Mouse (Mus musculus): ENCODE results near the gene Olfr24. TPM values are rescaled to one million over a fixed set of nuclear protein-coding genes. Genes with fewer than 3 reads are reported as not detected.
"Not testable (repeated sequence)": the region's sequence is repeated elsewhere in the genome, so short reads cannot be mapped to it uniquely, and the experiment has no call there.

Olfr24 gene
- polyA plus RNA-seq (2015; fragmentation: Nextera tagmentation; extraction: Ambion mirVana), result not detected in 2 replicates

GRCm38 (mm10) chr9:18763896-18764295 lies at the start of gene Olfr24:
Gene Olfr24, minus strand, starts transcription at chr9:18763996.
- H3K27ac ChIP-seq (ENCODE audit: low read depth, low read length), result no peak within 1 kb of the TSS
- H3K4me3 ChIP-seq (ENCODE audit: low read length), result no peak within 1 kb of the TSS
- H3K4me1 ChIP-seq (ENCODE audit: control insufficient read depth, insufficient read depth, low read depth, low read length), result no peaks in the 10 kb centered on the region
- no peak for ATAC-seq
- H3K36me3 ChIP-seq (ENCODE audit: control insufficient read depth, insufficient read depth, low read length), result no peaks in the 10 kb centered on the region
- no peak within 1 kb of the TSS for H3K4me2 ChIP-seq (ENCODE audit: low read length)
- no peak within 1 kb of the TSS for H3K9ac ChIP-seq (ENCODE audit: low read depth, low read length)
- H3K9me3 ChIP-seq (ENCODE audit: control insufficient read depth, low read length), result no peaks in the 10 kb centered on the region
- no peaks in the 10 kb centered on the region for H3K27me3 ChIP-seq (replicated peaks; ENCODE audit: control insufficient read depth, insufficient read depth, low read length)

- no peak overlapping the region for H3K4me2 ChIP-seq (ENCODE audit: low read length)
- 60% methylated on average over 7 of the region's 7 CpGs for WGBS
- ATAC-seq, result no peak
- H3K27ac ChIP-seq (ENCODE audit: low read depth, low read length), result no peak overlapping the region
- H3K4me3 ChIP-seq (ENCODE audit: low read length), result no peak overlapping the region
- H3K4me1 ChIP-seq (ENCODE audit: control insufficient read depth, insufficient read depth, low read depth, low read length), result no peaks in the 10 kb centered on the region
- H3K27me3 ChIP-seq (replicated peaks; ENCODE audit: control insufficient read depth, insufficient read depth, low read length), result no peaks in the 10 kb centered on the region
- no peaks in the 10 kb centered on the region for H3K36me3 ChIP-seq (ENCODE audit: control insufficient read depth, insufficient read depth, low read length)
- H3K9me3 ChIP-seq (ENCODE audit: control insufficient read depth, low read length), result no peaks in the 10 kb centered on the region
- no peak overlapping the region for H3K9ac ChIP-seq (ENCODE audit: low read depth, low read length)
Measured at GRCm38 (mm10) chr9:18785316-18785715, 21.5 kb upstream of the Olfr24 start.

- Histone ChIP-seq H3K4me1 (ENCODE audit: control insufficient read depth, insufficient read depth, low read depth, low read length) (no peaks in the 10 kb centered on the region), H3K27me3 (replicated peaks; ENCODE audit: control insufficient read depth, insufficient read depth, low read length) (no peaks in the 10 kb centered on the region), H3K9ac (ENCODE audit: low read depth, low read length) (no peak overlapping the region), H3K27ac (ENCODE audit: low read depth, low read length) (no peak overlapping the region), H3K9me3 (ENCODE audit: control insufficient read depth, low read length) (no peaks in the 10 kb centered on the region), H3K36me3 (ENCODE audit: control insufficient read depth, insufficient read depth, low read length) (no peaks in the 10 kb centered on the region), H3K4me3 (ENCODE audit: low read length) (no peak overlapping the region), H3K4me2 (ENCODE audit: low read length) (peak overlapping the region; percentile 32)
- WGBS, result 56% methylated on average over 24 of the region's 24 CpGs
- ATAC-seq, result peak; percentile 86
Measured at GRCm38 (mm10) chr9:18779476-18779875, 15.7 kb upstream of the Olfr24 start.

GRCm38 (mm10) chr9:18778981-18779380 lies 15.2 kb upstream of the Olfr24 start:
- ATAC-seq, result peak; percentile 17; the same call in 1 of the 2 replicates
- WGBS, result 47% methylated on average over 1 of the region's 1 CpGs
- Histone ChIP-seq H3K4me1 (ENCODE audit: control insufficient read depth, insufficient read depth, low read depth, low read length) (no peaks in the 10 kb centered on the region), H3K4me3 (ENCODE audit: low read length) (no peak overlapping the region), H3K9ac (ENCODE audit: low read depth, low read length) (no peak overlapping the region), H3K9me3 (ENCODE audit: control insufficient read depth, low read length) (no peaks in the 10 kb centered on the region), H3K27me3 (replicated peaks; ENCODE audit: control insufficient read depth, insufficient read depth, low read length) (no peaks in the 10 kb centered on the region), H3K36me3 (ENCODE audit: control insufficient read depth, insufficient read depth, low read length) (no peaks in the 10 kb centered on the region), H3K27ac (ENCODE audit: low read depth, low read length) (no peak overlapping the region), H3K4me2 (ENCODE audit: low read length) (peak overlapping the region; percentile 32)

- no peak overlapping the region for H3K4me3 ChIP-seq (ENCODE audit: low read length)
- no peaks in the 10 kb centered on the region for H3K4me1 ChIP-seq (ENCODE audit: control insufficient read depth, insufficient read depth, low read depth, low read length)
- ATAC-seq, result no peak
- H3K9me3 ChIP-seq (ENCODE audit: control insufficient read depth, low read length), result no peaks in the 10 kb centered on the region
- H3K27me3 ChIP-seq (replicated peaks; ENCODE audit: control insufficient read depth, insufficient read depth, low read length), result no peaks in the 10 kb centered on the region
- H3K36me3 ChIP-seq (ENCODE audit: control insufficient read depth, insufficient read depth, low read length), result no peaks in the 10 kb centered on the region
- H3K4me2 ChIP-seq (ENCODE audit: low read length), result no peak overlapping the region
- no peak overlapping the region for H3K27ac ChIP-seq (ENCODE audit: low read depth, low read length)
- no peak overlapping the region for H3K9ac ChIP-seq (ENCODE audit: low read depth, low read length)
- 63% methylated on average over 1 of the region's 1 CpGs for WGBS
Measured at GRCm38 (mm10) chr9:18755595-18755994, 8.2 kb downstream of the Olfr24 start.

GRCm38 (mm10) chr9:18744639-18745038 lies 19.2 kb downstream of the Olfr24 start:
- no peak overlapping the region for H3K27ac ChIP-seq (ENCODE audit: low read depth, low read length)
- 25% methylated on average over 5 of the region's 5 CpGs for WGBS
- no peaks in the 10 kb centered on the region for H3K9me3 ChIP-seq (ENCODE audit: control insufficient read depth, low read length)
- no peaks in the 10 kb centered on the region for H3K36me3 ChIP-seq (ENCODE audit: control insufficient read depth, insufficient read depth, low read length)
- no peaks in the 10 kb centered on the region for H3K27me3 ChIP-seq (replicated peaks; ENCODE audit: control insufficient read depth, insufficient read depth, low read length)
- H3K9ac ChIP-seq (ENCODE audit: low read depth, low read length), result no peak overlapping the region
- H3K4me2 ChIP-seq (ENCODE audit: low read length), result no peak overlapping the region
- H3K4me3 ChIP-seq (ENCODE audit: low read length), result no peak overlapping the region
- peak; percentile 70 for ATAC-seq
- no peaks in the 10 kb centered on the region for H3K4me1 ChIP-seq (ENCODE audit: control insufficient read depth, insufficient read depth, low read depth, low read length)

- not testable (repeated sequence) for H3K4me1 ChIP-seq (ENCODE audit: control insufficient read depth, insufficient read depth, low read depth, low read length); H3K27ac ChIP-seq (ENCODE audit: low read depth, low read length); H3K4me3 ChIP-seq (ENCODE audit: low read length); H3K27me3 ChIP-seq (replicated peaks; ENCODE audit: control insufficient read depth, insufficient read depth, low read length); H3K4me2 ChIP-seq (ENCODE audit: low read length); H3K9ac ChIP-seq (ENCODE audit: low read depth, low read length); ATAC-seq; H3K9me3 ChIP-seq (ENCODE audit: control insufficient read depth, low read length); H3K36me3 ChIP-seq (ENCODE audit: control insufficient read depth, insufficient read depth, low read length)
- 63% methylated on average over 2 of the region's 2 CpGs for WGBS
Measured at GRCm38 (mm10) chr9:18734177-18734576, 29.6 kb downstream of the Olfr24 start.

- no peaks in the 10 kb centered on the region for H3K27me3 ChIP-seq (replicated peaks; ENCODE audit: control insufficient read depth, insufficient read depth, low read length)
- 22% methylated on average over 4 of the region's 4 CpGs for WGBS
- H3K4me2 ChIP-seq (ENCODE audit: low read length), result no peak overlapping the region
- H3K4me1 ChIP-seq (ENCODE audit: control insufficient read depth, insufficient read depth, low read depth, low read length), result no peaks in the 10 kb centered on the region
- H3K4me3 ChIP-seq (ENCODE audit: low read length), result no peak overlapping the region
- no peak overlapping the region for H3K27ac ChIP-seq (ENCODE audit: low read depth, low read length)
- ATAC-seq, result no peak
- H3K9ac ChIP-seq (ENCODE audit: low read depth, low read length), result no peak overlapping the region
- H3K9me3 ChIP-seq (ENCODE audit: control insufficient read depth, low read length), result no peaks in the 10 kb centered on the region
- no peaks in the 10 kb centered on the region for H3K36me3 ChIP-seq (ENCODE audit: control insufficient read depth, insufficient read depth, low read length)
Measured at GRCm38 (mm10) chr9:18722712-18723099, 41.1 kb downstream of the Olfr24 start.

GRCm38 (mm10) chr9:18721931-18722711 lies 41.7 kb downstream of the Olfr24 start:
- H3K4me1 ChIP-seq (ENCODE audit: control insufficient read depth, insufficient read depth, low read depth, low read length), result no peaks in the 10 kb centered on the region
- no peak overlapping the region for H3K27ac ChIP-seq (ENCODE audit: low read depth, low read length)
- no peaks in the 10 kb centered on the region for H3K27me3 ChIP-seq (replicated peaks; ENCODE audit: control insufficient read depth, insufficient read depth, low read length)
- H3K4me3 ChIP-seq (ENCODE audit: low read length), result no peak overlapping the region
- H3K9ac ChIP-seq (ENCODE audit: low read depth, low read length), result no peak overlapping the region
- no peaks in the 10 kb centered on the region for H3K36me3 ChIP-seq (ENCODE audit: control insufficient read depth, insufficient read depth, low read length)
- ATAC-seq, result peak; percentile 69; the same call in 1 of the 2 replicates
- H3K9me3 ChIP-seq (ENCODE audit: control insufficient read depth, low read length), result no peaks in the 10 kb centered on the region
- no peak overlapping the region for H3K4me2 ChIP-seq (ENCODE audit: low read length)
- WGBS, result 15% methylated on average over 6 of the region's 6 CpGs

All from hindbrain, embryonic 16.5 days (tissue).